Mouse (Mus musculus): ENCODE results near the gene Tmod2. TPM values are rescaled to one million over a fixed set of nuclear protein-coding genes. Genes with fewer than 3 reads are reported as not detected.
"Not testable (repeated sequence)": the region's sequence is repeated elsewhere in the genome, so short reads cannot be mapped to it uniquely, and the experiment has no call there.

The Tmod2 gene
- 10 to 100 TPM; 31.8 to 34.9 TPM for total RNA-seq (2021)
- long read RNA-seq, experiment 1, partial matches to known transcripts, result 0 of 4 reads
- long read RNA-seq, experiment 1, other reads (novel, unspliced or antisense), result 4 of 4 reads
- long read RNA-seq, experiment 2, full-length matches to known transcripts, result 9 of 13 reads
- long read RNA-seq, experiment 2, partial matches to known transcripts, result 0 of 13 reads
- long read RNA-seq, experiment 2, other reads (novel, unspliced or antisense), result 4 of 13 reads

- peak; percentile 14 to 16 for DNase-seq (ENCODE audit: low spot score in 2 of 2)
Measured at GRCm38 (mm10) chr9:75610571-75611493, at the start of gene Tmod2. Gene Tmod2, minus strand, starts transcription at chr9:75611325.

- no peak for DNase-seq (ENCODE audit: low spot score in 2 of 2)
Measured at GRCm38 (mm10) chr9:75660917-75661316, 49.8 kb upstream of the Tmod2 start.

- DNase-seq (ENCODE audit: low spot score in 2 of 2), result not testable (repeated sequence)
Measured at GRCm38 (mm10) chr9:75656456-75656855, 45.3 kb upstream of the Tmod2 start.

GRCm38 (mm10) chr9:75653981-75654911 lies 43.1 kb upstream of the Tmod2 start:
- DNase-seq (ENCODE audit: low spot score in 2 of 2), result no peak

- DNase-seq (ENCODE audit: low spot score in 2 of 2), result no peak
Measured at GRCm38 (mm10) chr9:75645405-75645804, 34.3 kb upstream of the Tmod2 start.

- no peak for DNase-seq (ENCODE audit: low spot score in 2 of 2)
Measured at GRCm38 (mm10) chr9:75634226-75634625, 23.1 kb upstream of the Tmod2 start.

GRCm38 (mm10) chr9:75633603-75634002 lies 22.5 kb upstream of the Tmod2 start:
- no peak for DNase-seq (ENCODE audit: low spot score in 2 of 2)

GRCm38 (mm10) chr9:75632902-75633301 lies 21.8 kb upstream of the Tmod2 start:
- no peak for DNase-seq (ENCODE audit: low spot score in 2 of 2)

- no peak for DNase-seq (ENCODE audit: low spot score in 2 of 2)
Measured at GRCm38 (mm10) chr9:75632111-75632510, 21.0 kb upstream of the Tmod2 start.

- no peak for DNase-seq (ENCODE audit: low spot score in 2 of 2)
Measured at GRCm38 (mm10) chr9:75630823-75631454, 19.8 kb upstream of the Tmod2 start.

GRCm38 (mm10) chr9:75626308-75626604 lies 15.1 kb upstream of the Tmod2 start:
- DNase-seq (ENCODE audit: low spot score in 2 of 2), result no peak

GRCm38 (mm10) chr9:75625556-75626307 lies 14.6 kb upstream of the Tmod2 start, which contains the start of gene Lysmd2:
Gene Lysmd2, plus strand, starts transcription at chr9:75625741.
- peak; percentile 50 to 53 for DNase-seq (ENCODE audit: low spot score in 2 of 2)

GRCm38 (mm10) chr9:75624983-75625555 lies 13.9 kb upstream of the Tmod2 start:
- no peak for DNase-seq (ENCODE audit: low spot score in 2 of 2)

GRCm38 (mm10) chr9:75621428-75621827 lies 10.3 kb upstream of the Tmod2 start:
- DNase-seq (ENCODE audit: low spot score in 2 of 2), result no peak

GRCm38 (mm10) chr9:75619761-75620160 lies 8.6 kb upstream of the Tmod2 start:
- not testable (repeated sequence) for DNase-seq (ENCODE audit: low spot score in 2 of 2)

GRCm38 (mm10) chr9:75618836-75619400 lies 7.8 kb upstream of the Tmod2 start:
- no peak for DNase-seq (ENCODE audit: low spot score in 2 of 2)

GRCm38 (mm10) chr9:75616560-75616959 lies 5.4 kb upstream of the Tmod2 start:
- DNase-seq (ENCODE audit: low spot score in 2 of 2), result no peak

- DNase-seq (ENCODE audit: low spot score in 2 of 2), result no peak
Measured at GRCm38 (mm10) chr9:75609965-75610364, 1.2 kb downstream of the Tmod2 start.

- DNase-seq (ENCODE audit: low spot score in 2 of 2), result no peak
Measured at GRCm38 (mm10) chr9:75609505-75609904, 1.6 kb downstream of the Tmod2 start.

Measured in adrenal gland, postnatal 4 days (tissue).